Mouse (Mus musculus) liver, embryonic 15.5 days (tissue): ENCODE measurements around the gene Syncrip. TPM values are rescaled to one million over a fixed set of nuclear protein-coding genes. Genes with fewer than 3 reads are reported as not detected.

Source experiments
- ATAC-seq: fragments of 200-750 bp; cut with Nextera tagmentation; 2 replicates; pipeline ENCODE4 v1.8.0; 2017; ENCODE audit warnings: moderate number of reproducible peaks, mild to moderate bottlenecking, moderate library complexity; ENCODE audit not compliant: insufficient read depth
- H3K27ac ChIP-seq: fragments of 300-500 bp; sonication (generic); replicated peaks from 2 replicates; pipeline ENCODE4 v1.5.1; 2015; ENCODE audit warnings: mild to moderate bottlenecking, inconsistent platforms
- H3K27me3 ChIP-seq: fragments of 300-500 bp; sonication (generic); 2 replicates; pipeline ENCODE4 v1.6.1; 2015; ENCODE audit warnings: mild to moderate bottlenecking, inconsistent platforms
- H3K36me3 ChIP-seq: fragments of 300-500 bp; sonication (generic); replicated peaks from 2 replicates; pipeline ENCODE4 v1.6.1; 2015; ENCODE audit warnings: moderate library complexity, mild to moderate bottlenecking, inconsistent platforms
- H3K4me1 ChIP-seq: fragments of 300-500 bp; sonication (generic); replicated peaks from 2 replicates; pipeline ENCODE4 v1.6.1; 2015; ENCODE audit warnings: inconsistent platforms
- H3K4me2 ChIP-seq: fragments of 300-500 bp; sonication (generic); 2 replicates; pipeline ENCODE4 v1.6.1; 2015; ENCODE audit warnings: moderate library complexity, mild to moderate bottlenecking, inconsistent platforms
- H3K4me3 ChIP-seq: fragments of 300-500 bp; sonication (generic); replicated peaks from 2 replicates; pipeline ENCODE4 v1.5.1; 2015; ENCODE audit warnings: mild to moderate bottlenecking, inconsistent platforms
- H3K9ac ChIP-seq: fragments of 300-500 bp; sonication (generic); 2 replicates; pipeline ENCODE4 v1.6.1; 2015; ENCODE audit warnings: moderate library complexity, mild to moderate bottlenecking, inconsistent platforms
- H3K9me3 ChIP-seq: fragments of 300-500 bp; sonication (generic); replicated peaks from 2 replicates; pipeline ENCODE4 v1.6.1; 2016; ENCODE audit warnings: inconsistent platforms
- whole genome bisulfite sequencing: fragments of 180-500 bp; shearing (Covaris S2); methylation state at CpG from one replicate; pipeline ENCODE4 v1.1.7; 2015; ENCODE audit warnings: mixed read lengths; ENCODE audit not compliant: insufficient replicate concordance; 5-methylcytosine and 5-hydroxymethylcytosine counted together
- polyA plus RNA-seq: library from polyadenylated mRNA; unstranded; fragments of >200 nt; fragmentation: Nextera tagmentation; extraction: Ambion mirVana; gene quantifications from 2 replicates; pipeline ENCODE4 v1.2.1, GENCODE M21; 2015

The Syncrip gene
- polyA plus RNA-seq, 1 experiment from 2014 or later: 33.1 TPM

- no peaks in the 10 kb centered on the region for H3K4me1 ChIP-seq
- peaks cover 17% of the 10 kb centered on the region for H3K36me3 ChIP-seq
- H3K9ac ChIP-seq: no peak overlapping the region
- H3K4me3 ChIP-seq: no peak overlapping the region
- no peaks in the 10 kb centered on the region for H3K27me3 ChIP-seq
- H3K27ac ChIP-seq: no peak overlapping the region
- no peak overlapping the region for H3K4me2 ChIP-seq
- H3K9me3 ChIP-seq: no peaks in the 10 kb centered on the region
- ATAC-seq: no peak
- 83% methylated on average over 4 of the region's 4 CpGs for WGBS
Measured at GRCm38 (mm10) chr9:88422428-88422827, 59.9 kb downstream of the Syncrip start.

- Histone ChIP-seq H3K4me1 (no peaks in the 10 kb centered on the region), H3K27me3 (no peaks in the 10 kb centered on the region), H3K36me3 (peaks cover 13% of the 10 kb centered on the region), H3K9ac (no peak overlapping the region), H3K27ac (no peak overlapping the region), H3K4me3 (no peak overlapping the region), H3K9me3 (no peaks in the 10 kb centered on the region), H3K4me2 (no peak overlapping the region)
- no peak for ATAC-seq
- WGBS: 51% methylated on average over 1 of the region's 1 CpGs
Measured at GRCm38 (mm10) chr9:88416752-88417151, 65.6 kb downstream of the Syncrip start.

GRCm38 (mm10) chr9:88409978-88410377 lies 72.4 kb downstream of the Syncrip start:
- H3K27me3 ChIP-seq: no peaks in the 10 kb centered on the region

GRCm38 (mm10) chr9:88404515-88404914 lies 77.9 kb downstream of the Syncrip start:
- ATAC-seq: peak; percentile 57; the same call in 1 of the 2 replicates
- WGBS: 56% methylated on average over 6 of the region's 6 CpGs
- Histone ChIP-seq H3K27me3 (no peaks in the 10 kb centered on the region), H3K36me3 (peaks cover 10% of the 10 kb centered on the region; the same call in 1 of the 2 replicates), H3K4me1 (no peaks in the 10 kb centered on the region), H3K4me2 (peak overlapping the region; percentile 1; the same call in 1 of the 2 replicates), H3K9ac (no peak overlapping the region), H3K9me3 (no peaks in the 10 kb centered on the region), H3K4me3 (0 out of 2 replicates have a peak overlapping the region, but pooled peaks have one; percentile 0), H3K27ac (0 out of 2 replicates have a peak overlapping the region, but pooled peaks have one; percentile 3)

More at GRCm38 (mm10) chr9:88409978-88410377, 72.4 kb downstream of the Syncrip start:
- no peak overlapping the region for H3K27ac ChIP-seq
- no peaks in the 10 kb centered on the region for H3K9me3 ChIP-seq
- peaks cover 12% of the 10 kb centered on the region; the same call in 1 of the 2 replicates for H3K36me3 ChIP-seq
- no peak overlapping the region for H3K4me3 ChIP-seq
- ATAC-seq: no peak
- WGBS: 67% methylated on average over 2 of the region's 2 CpGs
- no peak overlapping the region for H3K9ac ChIP-seq
- H3K4me1 ChIP-seq: no peaks in the 10 kb centered on the region
- H3K4me2 ChIP-seq: no peak overlapping the region

GRCm38 (mm10) chr9:88404088-88404487 lies 78.3 kb downstream of the Syncrip start:
- Histone ChIP-seq H3K27ac (no peak overlapping the region), H3K4me3 (0 out of 2 replicates have a peak overlapping the region, but pooled peaks have one; percentile 0), H3K36me3 (peaks cover 10% of the 10 kb centered on the region; the same call in 1 of the 2 replicates), H3K27me3 (no peaks in the 10 kb centered on the region), H3K9ac (no peak overlapping the region), H3K4me2 (peak overlapping the region; percentile 1), H3K4me1 (no peaks in the 10 kb centered on the region), H3K9me3 (no peaks in the 10 kb centered on the region)
- WGBS: 21% methylated on average over 10 of the region's 10 CpGs
- ATAC-seq: peak; percentile 83

GRCm38 (mm10) chr9:88398461-88398860 lies 83.9 kb downstream of the Syncrip start:
- H3K36me3 ChIP-seq: peaks cover 16% of the 10 kb centered on the region; the same call in 1 of the 2 replicates
- H3K27me3 ChIP-seq: no peaks in the 10 kb centered on the region
- H3K9me3 ChIP-seq: no peaks in the 10 kb centered on the region
- H3K4me1 ChIP-seq: no peaks in the 10 kb centered on the region
- no peak overlapping the region for H3K27ac ChIP-seq
- 51% methylated on average over 1 of the region's 1 CpGs for WGBS
- no peak overlapping the region for H3K4me3 ChIP-seq
- H3K4me2 ChIP-seq: no peak overlapping the region
- no peak overlapping the region for H3K9ac ChIP-seq
- no peak for ATAC-seq

Other genes with a start within 250 kb of the Syncrip start
- gene Nt5e, start 155.4 kb downstream of the Syncrip start, polyA plus RNA-seq: 10.0 and 10.4 TPM in 2 replicates
- gene Snx14, start 43.6 kb downstream of the Syncrip start, polyA plus RNA-seq: 9.7 and 11.0 TPM in 2 replicates
- gene Gm20537, start 26.0 kb downstream of the Syncrip start, polyA plus RNA-seq: 0.18 and 0.35 TPM in 2 replicates
- 6.4 and 7.9 TPM in 2 replicates for gene Zfp949, start 65.4 kb upstream of the Syncrip start, polyA plus RNA-seq
- gene Trim43a, start 98.3 kb upstream of the Syncrip start, polyA plus RNA-seq: not detected in 2 replicates
- 25.7 and 26.9 TPM in 2 replicates for gene Mthfsl, start 237.7 kb upstream of the Syncrip start, polyA plus RNA-seq
- 0.26 TPM in 1 of 2 replicates, not detected in the other for gene Bcl2a1d, start 249.3 kb upstream of the Syncrip start, polyA plus RNA-seq